Mouse (Mus musculus) liver, embryonic 14.5 days (tissue): ENCODE data around the gene Psph. TPM values are rescaled to one million over a fixed set of nuclear protein-coding genes. Genes with fewer than 3 reads are reported as not detected.

Experiments used
- ATAC-seq: fragments of 200-750 bp; cut with Nextera tagmentation; 2 replicates; pipeline ENCODE4 v1.8.0; 2017; ENCODE audit warnings: moderate number of reproducible peaks, mild to moderate bottlenecking, moderate library complexity; ENCODE audit not compliant: insufficient read depth
- DNase-seq, 3 experiments: peaks; one replicate each; pipeline ENCODE4 v3.0.0-alpha.2; 2012 to 2013; ENCODE audit warnings: low read depth in 3 of 3, low spot score in 3 of 3
- H3K27ac ChIP-seq: fragments of 300-500 bp; sonication (generic); 2 replicates; pipeline ENCODE4 v1.5.1; 2014; ENCODE audit warnings: moderate library complexity, mild to moderate bottlenecking, control low read depth, inconsistent platforms
- H3K27me3 ChIP-seq: fragments of 300-500 bp; sonication (generic); 2 replicates; pipeline ENCODE4 v1.6.1; 2014; ENCODE audit warnings: mild to moderate bottlenecking, low read length, moderate library complexity; ENCODE audit not compliant: control insufficient read depth, insufficient read depth
- H3K36me3 ChIP-seq: fragments of 300-500 bp; sonication (generic); replicated peaks from 2 replicates; pipeline ENCODE4 v1.6.1; 2014; ENCODE audit warnings: low read depth; ENCODE audit not compliant: control insufficient read depth, insufficient read depth
- H3K4me1 ChIP-seq, 2 experiments: fragments of 200-500 bp in 1 of 2; fragments of 300-500 bp in 1 of 2; sonication (generic) in 1 of 2; replicated peaks; 2 replicates each; pipeline ENCODE4 v1.6.1; 2012 to 2014; ENCODE audit warnings: antibody characterized with exemption in 1 of 2, inconsistent platforms in 1 of 2, low read length in 1 of 2; ENCODE audit not compliant: control insufficient read depth in 2 of 2, insufficient read depth in 2 of 2
- H3K4me2 ChIP-seq: fragments of 300-500 bp; sonication (generic); 2 replicates; pipeline ENCODE4 v1.6.1; 2014; ENCODE audit warnings: low read depth, mild to moderate bottlenecking, control low read depth, moderate library complexity
- H3K4me3 ChIP-seq, 2 experiments: fragments of 200-500 bp in 1 of 2; fragments of 300-500 bp in 1 of 2; sonication (generic) in 1 of 2; 2 replicates each; pipeline ENCODE4 v1.5.1; 2012 to 2014; ENCODE audit warnings: low read depth in 2 of 2, low read length in 2 of 2, mild to moderate bottlenecking in 2 of 2, control low read depth in 1 of 2, inconsistent platforms in 1 of 2, moderate library complexity in 1 of 2; ENCODE audit not compliant: insufficient read depth in 1 of 2
- H3K9ac ChIP-seq: fragments of 300-500 bp; sonication (generic); replicated peaks from 2 replicates; pipeline ENCODE4 v1.6.1; 2014; ENCODE audit warnings: mild to moderate bottlenecking, control low read depth, moderate library complexity
- H3K9me3 ChIP-seq: fragments of 300-500 bp; sonication (generic); 2 replicates; pipeline ENCODE4 v1.6.1; 2016; ENCODE audit warnings: low read length, mixed read lengths; ENCODE audit not compliant: control insufficient read depth
- CTCF ChIP-seq: IDR thresholded peaks from 2 replicates; pipeline ENCODE4 v1.5.1; 2016; ENCODE audit warnings: antibody characterized with exemption, low read depth, control low read depth
- EP300 ChIP-seq: IDR thresholded peaks from 2 replicates; pipeline ENCODE4 v1.6.1; 2016; ENCODE audit warnings: antibody characterized with exemption, low read depth
- WGBS: fragments of 180-500 bp; shearing (Covaris S2); extraction: QIAGEN DNeasy Blood & Tissue Kit; methylation state at CpG from one replicate; pipeline ENCODE4 v1.1.7; 2014; ENCODE audit not compliant: insufficient replicate concordance; 5-methylcytosine and 5-hydroxymethylcytosine counted together
- polyA plus RNA-seq, 2 experiments: library from polyadenylated mRNA; depleted of rRNA in 1 of 2; stranded (reverse) in 1 of 2; unstranded in 1 of 2; fragments of >200 nt; fragmentation: Nextera tagmentation in 1 of 2; extraction: Ambion mirVana in 1 of 2; gene quantifications; 2 replicates each; pipeline versions ENCODE4 v1.2.1 to v1.2.3; 2012 to 2014

The Psph gene
- polyA plus RNA-seq, 2 experiments = 33.6 to 75.5 TPM

GRCm38 (mm10) chr5:129759929-129760480, 27.2 kb downstream of the Psph start:
- H3K4me2 ChIP-seq = no peak overlapping the region
- H3K4me1 ChIP-seq = peaks cover 0 to 2% of the 10 kb centered on the region in 2 experiments; a peak in 1 of 4 replicates
- H3K27me3 ChIP-seq = no peaks in the 10 kb centered on the region
- TF ChIP-seq CTCF = no peak
- no peak for TF ChIP-seq EP300
- H3K9ac ChIP-seq = no peak overlapping the region
- H3K9me3 ChIP-seq = no peaks in the 10 kb centered on the region
- DNase-seq (no peak), ATAC-seq (no peak)
- no peak overlapping the region for H3K4me3 ChIP-seq
- no peak overlapping the region for H3K27ac ChIP-seq
- H3K36me3 ChIP-seq = no peaks in the 10 kb centered on the region
- 75% methylated on average over 13 of the region's 13 CpGs for WGBS

- Histone ChIP-seq H3K27ac (no peak overlapping the region), H3K9ac (no peak overlapping the region), H3K27me3 (no peaks in the 10 kb centered on the region), H3K4me1 (peaks cover 0 to 2% of the 10 kb centered on the region in 2 experiments; a peak in 1 of 4 replicates), H3K4me3 (no peak overlapping the region), H3K36me3 (no peaks in the 10 kb centered on the region), H3K9me3 (no peaks in the 10 kb centered on the region), H3K4me2 (no peak overlapping the region)
- DNase-seq (no peak), ATAC-seq (no peak)
- WGBS = 85% methylated on average over 20 of the region's 20 CpGs
- no peak for TF ChIP-seq CTCF
- TF ChIP-seq EP300 = no peak
Observed at GRCm38 (mm10) chr5:129756886-129757285, 30.4 kb downstream of the Psph start.

- Histone ChIP-seq H3K27me3 (no peaks in the 10 kb centered on the region), H3K9ac (no peak overlapping the region), H3K36me3 (no peaks in the 10 kb centered on the region; the same call in 1 of the 2 replicates), H3K9me3 (no peaks in the 10 kb centered on the region), H3K4me1 (peaks cover 20 to 32% of the 10 kb centered on the region in 2 experiments), H3K4me3 (no peak overlapping the region), H3K4me2 (peak overlapping the region; percentile 48), H3K27ac (peak overlapping the region; percentile 63)
- TF ChIP-seq CTCF = no peak
- TF ChIP-seq EP300 = 0 out of 2 replicates have a peak, but pooled peaks have one; percentile 10
- ATAC-seq (no peak), DNase-seq (no peak)
- WGBS = 34% methylated on average over 6 of the region's 6 CpGs
Observed at GRCm38 (mm10) chr5:129744050-129744449, 43.2 kb downstream of the Psph start.

- ATAC-seq = peak; percentile 93
- Histone ChIP-seq H3K4me2 (peak overlapping the region; percentile 48), H3K9ac (no peak overlapping the region; the same call in 1 of the 2 replicates), H3K27me3 (no peaks in the 10 kb centered on the region), H3K4me3 (no peak overlapping the region), H3K9me3 (no peaks in the 10 kb centered on the region), H3K27ac (peak overlapping the region; percentile 63), H3K4me1 (peaks cover 20 to 32% of the 10 kb centered on the region in 2 experiments), H3K36me3 (no peaks in the 10 kb centered on the region; the same call in 1 of the 2 replicates)
- 15% methylated on average over 7 of the region's 7 CpGs for WGBS
- TF ChIP-seq CTCF = no peak
- 0 out of 2 replicates have a peak, but pooled peaks have one; percentile 23 for TF ChIP-seq EP300
- peak; percentile 45 to 50 (median 45) for DNase-seq
Observed at GRCm38 (mm10) chr5:129742903-129743488, 44.3 kb downstream of the Psph start.

DNA sequence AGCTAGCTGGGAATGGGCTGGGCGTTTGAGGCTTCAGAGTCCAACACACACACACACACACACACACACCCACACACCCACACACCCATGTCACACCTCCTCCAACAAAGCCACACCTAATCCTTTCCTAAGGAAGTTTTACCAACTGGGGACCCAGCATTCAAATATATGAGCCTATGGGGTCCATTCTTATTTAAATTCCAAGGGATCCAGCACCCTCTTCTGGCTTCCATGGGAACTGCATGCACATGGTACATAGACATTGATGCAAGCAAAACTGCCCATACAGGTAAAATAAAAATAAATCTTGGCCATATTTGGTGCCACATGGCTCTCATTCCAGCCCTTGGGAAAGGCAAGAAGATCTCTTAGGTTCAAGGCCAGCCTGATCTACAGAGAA, 46.3 kb downstream of the Psph start:
- no peak overlapping the region for H3K9ac ChIP-seq
- no peak for TF ChIP-seq EP300
- peak; percentile 68 for TF ChIP-seq CTCF
- no peak overlapping the region for H3K4me2 ChIP-seq
- DNase-seq (no peak), ATAC-seq (no peak)
- H3K27ac ChIP-seq = no peak overlapping the region
- peaks cover 20 to 32% of the 10 kb centered on the region in 2 experiments for H3K4me1 ChIP-seq
- H3K4me3 ChIP-seq = no peak overlapping the region
- H3K27me3 ChIP-seq = no peaks in the 10 kb centered on the region
- H3K9me3 ChIP-seq = no peaks in the 10 kb centered on the region
- no peaks in the 10 kb centered on the region; the same call in 1 of the 2 replicates for H3K36me3 ChIP-seq
- WGBS = 92% methylated on average over 1 of the region's 1 CpGs
